Mouse (Mus musculus) liver, embryonic 14.5 days (tissue): Measurements from ENCODE around the gene Cplx2. TPM values are rescaled to one million over a fixed set of nuclear protein-coding genes. Genes with fewer than 3 reads are reported as not detected.

Experiments used
- ATAC-seq: fragments of 200-750 bp; cut with Nextera tagmentation; 2 replicates; pipeline ENCODE4 v1.8.0; 2017; ENCODE audit warnings: moderate number of reproducible peaks, mild to moderate bottlenecking, moderate library complexity; ENCODE audit not compliant: insufficient read depth
- DNase-seq, 3 experiments: peaks; one replicate each; pipeline ENCODE4 v3.0.0-alpha.2; 2012 to 2013; ENCODE audit warnings: low read depth in 3 of 3, low spot score in 3 of 3
- H3K27ac ChIP-seq: fragments of 300-500 bp; sonication (generic); 2 replicates; pipeline ENCODE4 v1.5.1; 2014; ENCODE audit warnings: moderate library complexity, mild to moderate bottlenecking, control low read depth, inconsistent platforms
- H3K27me3 ChIP-seq: fragments of 300-500 bp; sonication (generic); 2 replicates; pipeline ENCODE4 v1.6.1; 2014; ENCODE audit warnings: mild to moderate bottlenecking, low read length, moderate library complexity; ENCODE audit not compliant: control insufficient read depth, insufficient read depth
- H3K36me3 ChIP-seq: fragments of 300-500 bp; sonication (generic); replicated peaks from 2 replicates; pipeline ENCODE4 v1.6.1; 2014; ENCODE audit warnings: low read depth; ENCODE audit not compliant: control insufficient read depth, insufficient read depth
- H3K4me1 ChIP-seq, 2 experiments: fragments of 200-500 bp in 1 of 2; fragments of 300-500 bp in 1 of 2; sonication (generic) in 1 of 2; replicated peaks; 2 replicates each; pipeline ENCODE4 v1.6.1; 2012 to 2014; ENCODE audit warnings: antibody characterized with exemption in 1 of 2, inconsistent platforms in 1 of 2, low read length in 1 of 2; ENCODE audit not compliant: control insufficient read depth in 2 of 2, insufficient read depth in 2 of 2
- H3K4me2 ChIP-seq: fragments of 300-500 bp; sonication (generic); 2 replicates; pipeline ENCODE4 v1.6.1; 2014; ENCODE audit warnings: low read depth, mild to moderate bottlenecking, control low read depth, moderate library complexity
- H3K4me3 ChIP-seq, 2 experiments: fragments of 200-500 bp in 1 of 2; fragments of 300-500 bp in 1 of 2; sonication (generic) in 1 of 2; 2 replicates each; pipeline ENCODE4 v1.5.1; 2012 to 2014; ENCODE audit warnings: low read depth in 2 of 2, low read length in 2 of 2, mild to moderate bottlenecking in 2 of 2, control low read depth in 1 of 2, inconsistent platforms in 1 of 2, moderate library complexity in 1 of 2; ENCODE audit not compliant: insufficient read depth in 1 of 2
- H3K9ac ChIP-seq: fragments of 300-500 bp; sonication (generic); replicated peaks from 2 replicates; pipeline ENCODE4 v1.6.1; 2014; ENCODE audit warnings: mild to moderate bottlenecking, control low read depth, moderate library complexity
- H3K9me3 ChIP-seq: fragments of 300-500 bp; sonication (generic); 2 replicates; pipeline ENCODE4 v1.6.1; 2016; ENCODE audit warnings: low read length, mixed read lengths; ENCODE audit not compliant: control insufficient read depth
- CTCF ChIP-seq: IDR thresholded peaks from 2 replicates; pipeline ENCODE4 v1.5.1; 2016; ENCODE audit warnings: antibody characterized with exemption, low read depth, control low read depth
- EP300 ChIP-seq: IDR thresholded peaks from 2 replicates; pipeline ENCODE4 v1.6.1; 2016; ENCODE audit warnings: antibody characterized with exemption, low read depth
- WGBS: fragments of 180-500 bp; shearing (Covaris S2); extraction: QIAGEN DNeasy Blood & Tissue Kit; methylation state at CpG from one replicate; pipeline ENCODE4 v1.1.7; 2014; ENCODE audit not compliant: insufficient replicate concordance; 5-methylcytosine and 5-hydroxymethylcytosine counted together
- polyA plus RNA-seq, 2 experiments: library from polyadenylated mRNA; depleted of rRNA in 1 of 2; stranded (reverse) in 1 of 2; unstranded in 1 of 2; fragments of >200 nt; fragmentation: Nextera tagmentation in 1 of 2; extraction: Ambion mirVana in 1 of 2; gene quantifications; 2 replicates each; pipeline versions ENCODE4 v1.2.1 to v1.2.3; 2012 to 2014

Cplx2 gene
- polyA plus RNA-seq, 2 experiments: 0.24 to 0.49 TPM

- 72% methylated on average over 4 of the region's 4 CpGs for WGBS
- no peak for ATAC-seq
These were observed 20.2 kb downstream of the Cplx2 start for GRCm38 (mm10) chr13:54391313-54391712.

GRCm38 (mm10) chr13:54397069-54397468 is 25.9 kb downstream of the Cplx2 start:
- H3K4me2 ChIP-seq: no peak overlapping the region

More at GRCm38 (mm10) chr13:54391313-54391712, 20.2 kb downstream of the Cplx2 start:
- Histone ChIP-seq H3K9ac (no peak overlapping the region), H3K4me2 (no peak overlapping the region), H3K4me1 (no peaks in the 10 kb centered on the region), H3K27ac (no peak overlapping the region), H3K4me3 (no peak overlapping the region), H3K36me3 (no peaks in the 10 kb centered on the region), H3K9me3 (no peaks in the 10 kb centered on the region), H3K27me3 (no peaks in the 10 kb centered on the region)
- no peak for DNase-seq
- no peak for TF ChIP-seq CTCF
- no peak for TF ChIP-seq EP300

GRCm38 (mm10) chr13:54400565-54401179 is 29.5 kb downstream of the Cplx2 start:
- no peak overlapping the region for H3K4me2 ChIP-seq
- no peaks in the 10 kb centered on the region for H3K9me3 ChIP-seq
- TF ChIP-seq CTCF: no peak
- TF ChIP-seq EP300: no peak
- 23% methylated on average over 7 of the region's 7 CpGs for WGBS
- ATAC-seq (no peak), DNase-seq (no peak)
- H3K36me3 ChIP-seq: no peaks in the 10 kb centered on the region
- H3K27ac ChIP-seq: no peak overlapping the region
- H3K9ac ChIP-seq: no peak overlapping the region
- no peak overlapping the region for H3K4me3 ChIP-seq
- H3K27me3 ChIP-seq: no peaks in the 10 kb centered on the region
- 0 out of 4 replicates have a peak, but pooled peaks cover 0 to 2% of the 10 kb centered on the region in 2 experiments for H3K4me1 ChIP-seq

More at GRCm38 (mm10) chr13:54397069-54397468, 25.9 kb downstream of the Cplx2 start:
- 51% methylated on average over 4 of the region's 4 CpGs for WGBS
- TF ChIP-seq EP300 (no peak), CTCF (no peak)
- H3K36me3 ChIP-seq: no peaks in the 10 kb centered on the region
- H3K9me3 ChIP-seq: no peaks in the 10 kb centered on the region
- no peak overlapping the region for H3K4me3 ChIP-seq
- ATAC-seq (no peak), DNase-seq (no peak)
- no peaks in the 10 kb centered on the region for H3K27me3 ChIP-seq
- H3K9ac ChIP-seq: no peak overlapping the region
- 0 out of 4 replicates have a peak, but pooled peaks cover 0 to 2% of the 10 kb centered on the region in 2 experiments for H3K4me1 ChIP-seq
- no peak overlapping the region for H3K27ac ChIP-seq

GRCm38 (mm10) chr13:54401180-54401569 is 30.0 kb downstream of the Cplx2 start:
- Histone ChIP-seq H3K9ac (no peak overlapping the region), H3K4me3 (no peak overlapping the region), H3K27ac (no peak overlapping the region), H3K4me1 (0 out of 4 replicates have a peak, but pooled peaks cover 0 to 2% of the 10 kb centered on the region in 2 experiments), H3K36me3 (no peaks in the 10 kb centered on the region), H3K9me3 (no peaks in the 10 kb centered on the region), H3K27me3 (no peaks in the 10 kb centered on the region), H3K4me2 (no peak overlapping the region)
- ATAC-seq (no peak), DNase-seq (no peak)
- TF ChIP-seq CTCF (no peak), EP300 (no peak)
- WGBS: 9% methylated on average over 5 of the region's 5 CpGs

GRCm38 (mm10) chr13:54402346-54402745 is 31.2 kb downstream of the Cplx2 start:
- no peak for DNase-seq
- WGBS: 49% methylated on average over 4 of the region's 4 CpGs

More at GRCm38 (mm10) chr13:54402346-54402745, 31.2 kb downstream of the Cplx2 start:
- H3K27ac ChIP-seq: no peak overlapping the region
- H3K4me1 ChIP-seq: 0 out of 4 replicates have a peak, but pooled peaks cover 0 to 2% of the 10 kb centered on the region in 2 experiments
- TF ChIP-seq EP300 (no peak), CTCF (no peak)
- ATAC-seq: no peak
- H3K9ac ChIP-seq: no peak overlapping the region
- H3K36me3 ChIP-seq: no peaks in the 10 kb centered on the region
- no peaks in the 10 kb centered on the region for H3K27me3 ChIP-seq
- H3K9me3 ChIP-seq: no peaks in the 10 kb centered on the region
- no peak overlapping the region for H3K4me2 ChIP-seq
- H3K4me3 ChIP-seq: no peak overlapping the region
